Mouse (Mus musculus) ovary, adult 2 months (tissue): ENCODE results near the gene Rusc1. TPM values are rescaled to one million over a fixed set of nuclear protein-coding genes. Genes with fewer than 3 reads are reported as not detected.

Experiments used
- polyA plus RNA-seq: library from polyadenylated mRNA; depleted of rRNA; stranded (reverse); fragments of >200 nt; gene quantifications from 2 replicates; pipeline ENCODE4 v1.2.3, GENCODE M21; 2012; rRNA removed

Gene Rusc1
- 36.2 and 37.3 TPM in 2 replicates for polyA plus RNA-seq

GRCm38 (mm10) chr3:89093175-89093574 lies at the start of gene Rusc1:
TSS of gene Rusc1 (minus strand) at chr3:89093311.

GRCm38 (mm10) chr3:89135958-89136357 lies 42.8 kb upstream of the Rusc1 start, which contains the start of gene Pklr:
TSS of gene Pklr (plus strand) at chr3:89136142.

GRCm38 (mm10) chr3:89101812-89102494 lies 8.8 kb upstream of the Rusc1 start, which contains the start of gene Fdps:
TSS of gene Fdps (minus strand) at chr3:89101959.

GRCm38 (mm10) chr3:89100811-89101210 lies 7.7 kb upstream of the Rusc1 start, which contains the start of gene Gm43738:
TSS of gene Gm43738 (minus strand) at chr3:89101099.

Other genes with a start within 250 kb of the Rusc1 start
- 45.9 and 55.4 TPM in 2 replicates for gene Msto1, start 179.3 kb downstream of the Rusc1 start, polyA plus RNA-seq
- 8.8 and 10.1 TPM in 2 replicates for gene Ash1l, start 142.7 kb downstream of the Rusc1 start, polyA plus RNA-seq
- gene Dap3, start 142.1 kb downstream of the Rusc1 start, polyA plus RNA-seq = 36.9 and 38.6 TPM in 2 replicates
- gene Gm43738, start 7.8 kb upstream of the Rusc1 start, polyA plus RNA-seq = not detected in 2 replicates
- gene Fdps, start 8.6 kb upstream of the Rusc1 start, polyA plus RNA-seq = 139 and 176 TPM in 2 replicates
- 2.0 and 8.7 TPM in 2 replicates for gene Pklr, start 42.8 kb upstream of the Rusc1 start, polyA plus RNA-seq
- 9.1 and 13.9 TPM in 2 replicates for gene Hcn3, start 66.9 kb upstream of the Rusc1 start, polyA plus RNA-seq
- gene Clk2, start 71.5 kb upstream of the Rusc1 start, polyA plus RNA-seq = 89.7 and 99.3 TPM in 2 replicates
- 154 and 183 TPM in 2 replicates for gene Scamp3, start 84.2 kb upstream of the Rusc1 start, polyA plus RNA-seq
- 63.7 and 65.9 TPM in 2 replicates for gene Fam189b, start 89.8 kb upstream of the Rusc1 start, polyA plus RNA-seq
- 61.5 and 89.3 TPM in 2 replicates for gene Gba, start 109.6 kb upstream of the Rusc1 start, polyA plus RNA-seq
- gene Thbs3, start 121.9 kb upstream of the Rusc1 start, polyA plus RNA-seq = 59.8 and 60.5 TPM in 2 replicates
- 229 and 256 TPM in 2 replicates for gene Mtx1, start 133.8 kb upstream of the Rusc1 start, polyA plus RNA-seq
- gene Muc1, start 135.7 kb upstream of the Rusc1 start, polyA plus RNA-seq = 16.1 and 33.4 TPM in 2 replicates
- 267 and 351 TPM in 2 replicates for gene Krtcap2, start 152.7 kb upstream of the Rusc1 start, polyA plus RNA-seq
- gene Trim46, start 153.0 kb upstream of the Rusc1 start, polyA plus RNA-seq = 16.5 and 20.5 TPM in 2 replicates
- gene Dpm3, start 166.0 kb upstream of the Rusc1 start, polyA plus RNA-seq = 503 and 662 TPM in 2 replicates
- 203 and 215 TPM in 2 replicates for gene Slc50a1, start 177.3 kb upstream of the Rusc1 start, polyA plus RNA-seq
- gene Efna1, start 187.8 kb upstream of the Rusc1 start, polyA plus RNA-seq = 43.0 and 48.2 TPM in 2 replicates
- gene Efna3, start 229.7 kb upstream of the Rusc1 start, polyA plus RNA-seq = 1.9 and 5.0 TPM in 2 replicates
- gene Efna4, start 244.7 kb upstream of the Rusc1 start, polyA plus RNA-seq = 36.4 and 44.7 TPM in 2 replicates